Mouse (Mus musculus): ENCODE measurements around the gene Oxsr1. TPM values are rescaled to one million over a fixed set of nuclear protein-coding genes. Genes with fewer than 3 reads are reported as not detected.

Gene Oxsr1
- polyA plus RNA-seq, 1 experiment from 2014 or later: 11.7 TPM

DNA sequence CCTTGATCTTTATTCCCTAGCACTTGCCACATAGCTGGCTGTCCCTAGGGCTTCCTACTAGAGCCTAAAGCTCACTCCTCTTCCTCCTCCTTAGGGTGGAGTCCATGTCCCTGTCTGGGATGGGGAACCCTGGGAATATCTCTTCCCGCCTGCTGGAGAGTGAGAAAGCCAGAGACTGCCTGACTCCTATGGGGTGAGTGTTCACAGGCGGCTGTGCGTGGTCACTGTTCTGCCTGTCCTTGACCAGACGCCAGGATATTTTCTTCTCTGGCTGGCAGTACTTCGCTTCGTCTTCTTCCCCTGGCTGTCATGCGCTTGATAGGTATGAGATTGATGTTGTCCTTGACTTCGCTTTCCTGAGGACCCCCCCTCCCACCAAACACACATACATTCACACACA, 24.1 kb upstream of the Oxsr1 start:
- H3K4me3 ChIP-seq (ENCODE audit: control insufficient read depth in 1 of 2, insufficient read depth in 1 of 2, low read depth in 1 of 2, low read length in 2 of 2): no peak overlapping the region
- ATAC-seq (ENCODE audit: insufficient number of reproducible peaks, insufficient read depth, low FRiP score, low read depth): no peak
- H3K27ac ChIP-seq (replicated peaks in 1 of 2; ENCODE audit: control insufficient read depth in 1 of 2, insufficient read depth in 1 of 2, low read depth in 2 of 2, low read length in 2 of 2): no peak overlapping the region
- H3K9ac ChIP-seq (ENCODE audit: low read length): no peak overlapping the region
- 86% methylated on average over 8 of the region's 8 CpGs for WGBS
- no peak overlapping the region for H3K4me2 ChIP-seq (ENCODE audit: low read length)
- no peaks in the 10 kb centered on the region for H3K9me3 ChIP-seq (ENCODE audit: control insufficient read depth, low read length)
- H3K36me3 ChIP-seq (ENCODE audit: control insufficient read depth, insufficient read depth, low read length): peaks cover 78% of the 10 kb centered on the region
- no peaks in the 10 kb centered on the region for H3K27me3 ChIP-seq (ENCODE audit: control insufficient read depth, insufficient read depth, low read length)
- peaks cover 4 to 8% of the 10 kb centered on the region in 2 experiments for H3K4me1 ChIP-seq (ENCODE audit: control insufficient read depth in 2 of 2, insufficient read depth in 2 of 2, low read length in 2 of 2)

DNA sequence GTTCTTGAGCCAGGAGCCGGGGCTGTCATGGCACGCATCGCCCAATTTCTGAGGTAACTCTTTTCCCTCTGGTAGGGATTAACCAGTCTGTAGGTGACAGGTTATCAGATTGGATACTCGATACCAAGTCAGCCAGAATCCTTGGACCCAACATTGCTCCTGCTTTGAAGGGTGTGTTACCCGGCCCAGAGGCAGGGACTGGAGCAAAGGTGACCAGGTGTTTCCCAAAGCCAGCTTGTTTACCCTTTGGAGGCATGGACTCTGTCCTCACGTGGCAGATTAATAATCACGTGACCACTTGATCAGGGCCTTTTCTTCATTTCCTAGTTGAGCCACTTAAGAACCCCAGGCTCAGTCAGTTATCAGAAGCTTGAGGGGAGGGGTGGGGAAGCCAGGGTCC, 20.5 kb upstream of the Oxsr1 start:
- Histone ChIP-seq H3K27me3 (ENCODE audit: control insufficient read depth, insufficient read depth, low read length) (no peaks in the 10 kb centered on the region), H3K27ac (replicated peaks in 1 of 2; ENCODE audit: control insufficient read depth in 1 of 2, insufficient read depth in 1 of 2, low read depth in 2 of 2, low read length in 2 of 2) (no peak overlapping the region), H3K4me2 (ENCODE audit: low read length) (no peak overlapping the region), H3K36me3 (ENCODE audit: control insufficient read depth, insufficient read depth, low read length) (peaks cover 51% of the 10 kb centered on the region), H3K4me3 (ENCODE audit: control insufficient read depth in 1 of 2, insufficient read depth in 1 of 2, low read depth in 1 of 2, low read length in 2 of 2) (no peak overlapping the region), H3K9me3 (ENCODE audit: control insufficient read depth, low read length) (no peaks in the 10 kb centered on the region), H3K9ac (ENCODE audit: low read length) (no peak overlapping the region), H3K4me1 (ENCODE audit: control insufficient read depth in 2 of 2, insufficient read depth in 2 of 2, low read length in 2 of 2) (peaks cover 10 to 15% of the 10 kb centered on the region in 2 experiments)
- WGBS: 87% methylated on average over 7 of the region's 7 CpGs
- no peak for ATAC-seq (ENCODE audit: insufficient number of reproducible peaks, insufficient read depth, low FRiP score, low read depth)

DNA sequence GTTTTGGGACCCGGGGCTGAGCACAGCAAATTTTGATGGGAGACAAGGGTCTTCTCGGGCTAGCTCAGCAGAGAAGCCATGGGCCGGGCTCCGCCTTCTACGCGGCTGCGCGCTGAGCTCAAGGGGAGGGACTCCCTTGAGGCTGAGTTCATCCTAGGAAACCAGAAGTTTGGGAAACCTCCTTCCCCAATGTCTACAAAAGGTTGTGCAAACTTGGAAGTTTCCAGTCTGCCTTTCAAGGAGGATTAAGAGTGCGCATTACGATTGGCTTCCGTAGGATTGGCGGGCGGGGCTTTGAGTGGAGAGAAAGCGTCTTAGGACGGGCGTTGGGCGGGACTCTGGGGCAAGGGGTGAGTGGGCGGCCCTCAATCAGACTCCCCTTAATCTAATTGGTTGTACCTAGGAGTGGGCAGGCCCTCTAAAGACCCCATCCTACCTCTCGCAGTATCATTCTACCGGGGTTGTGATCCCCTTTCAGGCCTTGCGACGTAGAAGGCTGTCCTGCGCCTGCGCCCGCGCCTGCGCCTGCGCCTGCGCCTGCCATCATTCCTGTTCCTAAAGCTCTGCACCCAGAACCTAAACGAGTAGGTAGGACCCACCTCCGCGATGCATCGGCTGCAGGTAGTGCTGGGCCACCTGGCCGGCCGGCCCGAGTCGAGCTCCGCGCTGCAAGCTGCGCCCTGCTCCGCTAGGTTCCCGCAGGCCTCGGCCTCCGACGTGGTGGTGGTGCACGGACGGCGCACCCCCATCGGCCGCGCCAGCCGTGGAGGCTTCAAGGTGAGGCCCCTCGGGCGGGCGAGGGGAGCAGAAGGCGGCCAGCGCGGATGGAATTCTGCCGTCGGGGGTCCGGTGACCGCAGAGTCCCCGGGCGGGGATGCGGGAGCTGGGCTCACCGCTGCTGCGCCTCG, 18.9 kb upstream of the Oxsr1 start, which contains the start of gene Myd88:
Gene Myd88, minus strand, starts transcription at position 503 of the 908 bp plus-strand sequence.
- Histone ChIP-seq H3K27ac (replicated peaks in 1 of 2; ENCODE audit: control insufficient read depth in 1 of 2, insufficient read depth in 1 of 2, low read depth in 2 of 2, low read length in 2 of 2) (peak within 1 kb of the TSS; percentile 90 to 94), H3K4me3 (ENCODE audit: control insufficient read depth in 1 of 2, insufficient read depth in 1 of 2, low read depth in 1 of 2, low read length in 2 of 2) (peak within 1 kb of the TSS; percentile 79 to 89), H3K9ac (ENCODE audit: low read length) (peak within 1 kb of the TSS; percentile 82), H3K27me3 (ENCODE audit: control insufficient read depth, insufficient read depth, low read length) (no peaks in the 10 kb centered on the region), H3K36me3 (ENCODE audit: control insufficient read depth, insufficient read depth, low read length) (peaks cover 44% of the 10 kb centered on the region), H3K4me2 (ENCODE audit: low read length) (peak within 1 kb of the TSS; percentile 84), H3K4me1 (ENCODE audit: control insufficient read depth in 2 of 2, insufficient read depth in 2 of 2, low read length in 2 of 2) (peaks cover 10 to 15% of the 10 kb centered on the region in 2 experiments), H3K9me3 (ENCODE audit: control insufficient read depth, low read length) (no peaks in the 10 kb centered on the region)
- ATAC-seq (ENCODE audit: insufficient number of reproducible peaks, insufficient read depth, low FRiP score, low read depth): peak; percentile 96
- under 1% methylated on average over 68 of the region's 68 CpGs for WGBS

DNA sequence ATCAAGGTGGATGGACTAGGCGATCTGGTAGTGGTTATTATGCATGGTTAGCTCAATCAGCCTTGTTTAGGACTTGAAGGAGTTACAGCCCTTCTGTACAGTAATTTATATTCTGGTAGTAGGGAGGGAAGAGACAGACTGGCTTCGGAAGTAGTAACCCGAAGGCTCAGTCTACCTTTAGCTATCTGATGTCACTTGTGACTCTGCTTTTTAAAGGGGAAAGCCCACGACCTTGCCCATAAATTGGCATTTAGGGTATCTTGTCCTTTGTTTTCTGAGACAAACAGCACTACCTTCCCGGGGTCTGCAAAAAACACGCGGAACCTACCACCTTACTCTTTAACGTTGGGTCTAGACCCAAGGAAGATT, 18.0 kb upstream of the Oxsr1 start:
- no peak for ATAC-seq (ENCODE audit: insufficient number of reproducible peaks, insufficient read depth, low FRiP score, low read depth)
- H3K27ac ChIP-seq (replicated peaks in 1 of 2; ENCODE audit: control insufficient read depth in 1 of 2, insufficient read depth in 1 of 2, low read depth in 2 of 2, low read length in 2 of 2): peak overlapping the region; percentile 90 to 94
- WGBS: 2% methylated on average over 8 of the region's 8 CpGs
- H3K4me1 ChIP-seq (ENCODE audit: control insufficient read depth in 2 of 2, insufficient read depth in 2 of 2, low read length in 2 of 2): peaks cover 10 to 15% of the 10 kb centered on the region in 2 experiments
- no peaks in the 10 kb centered on the region for H3K9me3 ChIP-seq (ENCODE audit: control insufficient read depth, low read length)
- peak overlapping the region; percentile 84 for H3K4me2 ChIP-seq (ENCODE audit: low read length)
- H3K9ac ChIP-seq (ENCODE audit: low read length): peak overlapping the region; percentile 82
- H3K27me3 ChIP-seq (ENCODE audit: control insufficient read depth, insufficient read depth, low read length): no peaks in the 10 kb centered on the region
- H3K4me3 ChIP-seq (ENCODE audit: control insufficient read depth in 1 of 2, insufficient read depth in 1 of 2, low read depth in 1 of 2, low read length in 2 of 2): peak overlapping the region; percentile 79 to 89
- H3K36me3 ChIP-seq (ENCODE audit: control insufficient read depth, insufficient read depth, low read length): peaks cover 34% of the 10 kb centered on the region

DNA sequence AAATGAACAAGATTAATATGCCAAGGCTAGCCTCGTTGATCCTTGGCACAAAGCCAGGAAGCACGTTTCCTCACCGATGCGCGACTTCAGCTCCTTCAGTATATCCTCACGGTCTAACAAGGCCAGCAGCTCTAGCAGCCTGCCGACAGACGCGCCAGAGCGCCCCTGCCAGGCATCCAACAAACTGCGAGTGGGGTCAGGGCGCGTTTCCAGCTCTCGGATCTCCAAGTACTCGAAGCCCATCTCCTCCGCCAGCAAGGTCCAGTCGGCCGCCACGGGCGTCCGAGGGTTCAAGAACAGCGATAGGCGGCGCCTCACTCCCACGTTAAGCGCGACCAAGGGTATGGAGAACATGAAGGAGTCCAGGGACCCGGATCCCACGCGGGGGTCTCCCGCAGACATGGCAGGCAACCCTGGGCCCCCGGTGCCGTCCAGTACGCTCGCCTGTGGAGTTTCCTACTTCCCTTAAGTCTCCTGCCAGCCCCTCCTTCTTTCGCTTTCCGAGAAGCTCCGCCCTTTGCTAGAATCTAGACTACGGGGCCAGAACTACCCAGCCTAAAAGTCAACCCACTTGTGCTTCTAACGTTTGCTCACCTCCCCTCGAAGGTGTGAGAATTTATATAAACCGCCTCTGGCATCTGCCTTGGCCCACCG, 17.5 kb upstream of the Oxsr1 start, which contains the start of gene Acaa1a:
Gene Acaa1a, plus strand, starts transcription at position 119 of the 654 bp plus-strand sequence.
- ATAC-seq (ENCODE audit: insufficient number of reproducible peaks, insufficient read depth, low FRiP score, low read depth): no peak
- peak within 1 kb of the TSS; percentile 90 to 94 for H3K27ac ChIP-seq (replicated peaks in 1 of 2; ENCODE audit: control insufficient read depth in 1 of 2, insufficient read depth in 1 of 2, low read depth in 2 of 2, low read length in 2 of 2)

DNA sequence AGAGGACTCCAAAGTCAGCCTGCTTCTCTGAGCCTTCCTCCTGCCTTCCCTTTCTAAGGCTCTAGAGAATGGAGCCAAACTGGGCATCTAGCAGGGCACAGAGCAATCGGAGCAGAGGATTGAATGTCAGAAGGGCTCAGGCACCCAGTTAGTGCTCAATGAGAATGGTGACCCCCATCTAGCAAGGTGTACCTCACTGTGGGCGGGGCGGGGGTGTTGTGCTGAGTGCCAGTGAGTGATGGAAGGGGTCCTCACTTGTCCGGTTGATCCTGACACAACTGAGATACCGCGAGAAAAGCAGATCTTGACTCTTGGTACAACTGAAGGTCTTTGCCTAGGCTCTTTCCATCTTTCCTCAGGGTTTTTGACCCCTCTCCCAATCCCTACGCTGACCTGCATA, 16.9 kb upstream of the Oxsr1 start:
- H3K27ac ChIP-seq (replicated peaks in 1 of 2; ENCODE audit: control insufficient read depth in 1 of 2, insufficient read depth in 1 of 2, low read depth in 2 of 2, low read length in 2 of 2): no peak overlapping the region
- H3K27me3 ChIP-seq (ENCODE audit: control insufficient read depth, insufficient read depth, low read length): no peaks in the 10 kb centered on the region
- peak overlapping the region; percentile 82 for H3K9ac ChIP-seq (ENCODE audit: low read length)
- ATAC-seq (ENCODE audit: insufficient number of reproducible peaks, insufficient read depth, low FRiP score, low read depth): no peak
- H3K4me3 ChIP-seq (ENCODE audit: control insufficient read depth in 1 of 2, insufficient read depth in 1 of 2, low read depth in 1 of 2, low read length in 2 of 2): peak overlapping the region; percentile 79 to 89
- H3K9me3 ChIP-seq (ENCODE audit: control insufficient read depth, low read length): no peaks in the 10 kb centered on the region
- peaks cover 23% of the 10 kb centered on the region for H3K36me3 ChIP-seq (ENCODE audit: control insufficient read depth, insufficient read depth, low read length)
- peak overlapping the region; percentile 84 for H3K4me2 ChIP-seq (ENCODE audit: low read length)
- H3K4me1 ChIP-seq (ENCODE audit: control insufficient read depth in 2 of 2, insufficient read depth in 2 of 2, low read length in 2 of 2): peaks cover 16 to 21% of the 10 kb centered on the region in 2 experiments
- WGBS: 44% methylated on average over 7 of the region's 7 CpGs

More for the DNA sequence above, 17.5 kb upstream of the Oxsr1 start, which contains the start of gene Acaa1a:
- Histone ChIP-seq H3K9ac (ENCODE audit: low read length) (peak within 1 kb of the TSS; percentile 82), H3K36me3 (ENCODE audit: control insufficient read depth, insufficient read depth, low read length) (peaks cover 29% of the 10 kb centered on the region), H3K4me2 (ENCODE audit: low read length) (peak within 1 kb of the TSS; percentile 84), H3K27me3 (ENCODE audit: control insufficient read depth, insufficient read depth, low read length) (no peaks in the 10 kb centered on the region), H3K4me3 (ENCODE audit: control insufficient read depth in 1 of 2, insufficient read depth in 1 of 2, low read depth in 1 of 2, low read length in 2 of 2) (peak within 1 kb of the TSS; percentile 79 to 89), H3K4me1 (ENCODE audit: control insufficient read depth in 2 of 2, insufficient read depth in 2 of 2, low read length in 2 of 2) (peaks cover 11 to 15% of the 10 kb centered on the region in 2 experiments), H3K9me3 (ENCODE audit: control insufficient read depth, low read length) (no peaks in the 10 kb centered on the region)
- 1% methylated on average over 43 of the region's 43 CpGs for WGBS

DNA sequence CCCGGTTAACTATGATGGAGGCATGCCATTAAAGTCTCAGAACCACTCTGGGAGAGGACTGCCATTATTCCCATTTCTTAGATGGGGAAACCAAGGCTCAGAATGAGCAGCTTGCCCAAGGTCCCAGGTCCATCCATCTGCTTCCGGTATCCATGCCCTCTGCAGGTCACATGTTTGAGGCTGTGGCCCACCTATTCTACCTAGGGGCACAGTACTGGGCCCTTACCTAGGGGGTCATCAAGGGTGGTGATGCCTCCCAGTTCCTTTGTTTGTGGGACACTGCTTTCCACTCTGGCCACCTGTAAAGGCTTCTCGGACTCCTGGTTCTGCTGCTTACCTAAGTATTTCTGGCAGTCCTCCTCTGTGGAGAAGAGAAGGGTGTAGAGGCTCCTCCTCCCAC, 16.1 kb upstream of the Oxsr1 start:
- H3K4me3 ChIP-seq (ENCODE audit: control insufficient read depth in 1 of 2, insufficient read depth in 1 of 2, low read depth in 1 of 2, low read length in 2 of 2): no peak overlapping the region
- 85% methylated on average over 3 of the region's 3 CpGs for WGBS
- no peaks in the 10 kb centered on the region for H3K9me3 ChIP-seq (ENCODE audit: control insufficient read depth, low read length)
- H3K4me2 ChIP-seq (ENCODE audit: low read length): no peak overlapping the region
- H3K27me3 ChIP-seq (ENCODE audit: control insufficient read depth, insufficient read depth, low read length): no peaks in the 10 kb centered on the region
- H3K36me3 ChIP-seq (ENCODE audit: control insufficient read depth, insufficient read depth, low read length): peaks cover 16% of the 10 kb centered on the region
- no peak overlapping the region for H3K9ac ChIP-seq (ENCODE audit: low read length)
- peaks cover 20 to 23% of the 10 kb centered on the region in 2 experiments for H3K4me1 ChIP-seq (ENCODE audit: control insufficient read depth in 2 of 2, insufficient read depth in 2 of 2, low read length in 2 of 2)
- ATAC-seq (ENCODE audit: insufficient number of reproducible peaks, insufficient read depth, low FRiP score, low read depth): no peak
- H3K27ac ChIP-seq (replicated peaks in 1 of 2; ENCODE audit: control insufficient read depth in 1 of 2, insufficient read depth in 1 of 2, low read depth in 2 of 2, low read length in 2 of 2): no peak overlapping the region

Data from heart, embryonic 14.5 days (tissue).